Comparison of ENCODE assay signal across 23 mouse cellular contexts in the genomic region with DNA sequence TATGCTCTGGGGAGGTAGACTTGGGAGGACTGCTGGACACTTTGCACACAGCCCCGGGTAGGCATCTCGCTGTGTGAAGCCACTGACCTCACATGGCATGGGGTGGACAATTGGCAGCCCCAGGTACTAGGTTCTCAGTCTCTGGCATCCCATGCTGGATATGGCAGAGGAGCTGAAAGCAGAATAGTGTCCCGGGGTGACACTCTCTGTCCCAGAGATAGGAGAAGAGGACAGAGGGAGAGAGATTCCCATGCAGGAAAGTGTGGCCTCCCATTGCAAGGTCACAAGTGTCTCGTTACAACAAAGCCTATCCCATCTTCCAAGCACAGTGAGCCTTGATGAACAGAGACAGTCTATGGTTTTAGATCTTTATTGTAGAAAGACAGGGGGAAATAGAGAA.
DNase-seq lines count a peak whose midpoint lies in the region; ATAC-seq lines count a peak whose summit lies in the region.
"Had no signal": no experiment of that assay in that cellular context is flagged by ENCODE, and none has a peak within 500 bp of the region (broad histone marks: within the 10 kb centered on the region; RNA-seq: fewer than 3 reads in every experiment).

No protein-coding gene starts in this region.

- no peak overlapping the region for H3K4me2 ChIP-seq in heart, embryonic 16.5 days (ENCODE audit: low read depth, low read length)
- no peak overlapping the region for H3K4me2 ChIP-seq in heart, embryonic 11.5 days
- H3K4me2 ChIP-seq: embryonic facial prominence, embryonic 12.5 days; forebrain, embryonic 13.5 days; forebrain, embryonic 15.5 days had no signal

- H3K27ac ChIP-seq in heart, embryonic 16.5 days (ENCODE audit: low read length), result 0 out of 2 replicates have a peak overlapping the region, but pooled peaks have one; percentile 14
- no peak overlapping the region for H3K27ac ChIP-seq in heart, embryonic 11.5 days (ENCODE audit: low read depth, low read length)
- H3K27ac ChIP-seq: embryonic facial prominence, embryonic 10.5 days; embryonic facial prominence, embryonic 12.5 days; forebrain, embryonic 13.5 days; forebrain, embryonic 15.5 days had no signal

- no peaks in the 10 kb centered on the region for H3K9me3 ChIP-seq in heart, embryonic 16.5 days (replicated peaks; ENCODE audit: control insufficient read depth, low read length)
- H3K9me3 ChIP-seq in heart, embryonic 11.5 days (replicated peaks; ENCODE audit: control insufficient read depth, low read length), result no peaks in the 10 kb centered on the region
- H3K9me3 ChIP-seq: embryonic facial prominence, embryonic 12.5 days; forebrain, embryonic 13.5 days; forebrain, embryonic 15.5 days had no signal

- H3K4me3 ChIP-seq in heart, embryonic 16.5 days (ENCODE audit: low read length), result no peak overlapping the region
- no peak overlapping the region for H3K4me3 ChIP-seq in heart, embryonic 11.5 days (ENCODE audit: low read depth, low read length)
- H3K4me3 ChIP-seq: embryonic facial prominence, embryonic 10.5 days; embryonic facial prominence, embryonic 12.5 days; forebrain, embryonic 13.5 days; forebrain, embryonic 15.5 days had no signal

- intact Hi-C loops in heart, postnatal 10 days (cut with DNase I), result no loop called here
- intact Hi-C loops in heart, postnatal 36 days (cut with DNase I), result no loop called here

- no peaks in the 10 kb centered on the region for H3K36me3 ChIP-seq in heart, embryonic 16.5 days (ENCODE audit: control insufficient read depth, insufficient read depth)
- no peaks in the 10 kb centered on the region for H3K36me3 ChIP-seq in heart, embryonic 11.5 days (ENCODE audit: control insufficient read depth, insufficient read depth, low read length)
- H3K36me3 ChIP-seq: embryonic facial prominence, embryonic 10.5 days; embryonic facial prominence, embryonic 12.5 days; forebrain, embryonic 15.5 days; G1E had no signal

- no peaks in the 10 kb centered on the region for H3K4me1 ChIP-seq in heart, embryonic 16.5 days (ENCODE audit: control insufficient read depth, insufficient read depth, low read length)
- H3K4me1 ChIP-seq in heart, embryonic 11.5 days (ENCODE audit: control insufficient read depth, insufficient read depth, low read length), result no peaks in the 10 kb centered on the region
- H3K4me1 ChIP-seq: embryonic facial prominence, embryonic 10.5 days; embryonic facial prominence, embryonic 12.5 days; forebrain, embryonic 13.5 days; forebrain, embryonic 15.5 days had no signal

- no peak; the same call in 1 of the 2 replicates for ATAC-seq in heart, embryonic 16.5 days (replicated peaks; ENCODE audit: extremely low read depth, insufficient read depth, low FRiP score)
- no peak for ATAC-seq in heart, embryonic 11.5 days (replicated peaks; ENCODE audit: insufficient number of reproducible peaks, low FRiP score, low TSS enrichment)
- ATAC-seq: activated CD4-positive, CD25-positive, alpha-beta regulatory T cell, adult 4 months; CD4-positive, CD25-positive, alpha-beta regulatory T cell, adult 4 months; forebrain, embryonic 13.5 days; forebrain, embryonic 15.5 days; Patski had no signal

- H3K9ac ChIP-seq in heart, embryonic 16.5 days (ENCODE audit: low read length), result no peak overlapping the region
- no peak overlapping the region for H3K9ac ChIP-seq in heart, embryonic 11.5 days (ENCODE audit: low read depth, low read length)
- H3K9ac ChIP-seq: embryonic facial prominence, embryonic 12.5 days; forebrain, embryonic 13.5 days; forebrain, embryonic 15.5 days had no signal

- H3K27me3 ChIP-seq in heart, embryonic 16.5 days (ENCODE audit: control insufficient read depth, insufficient read depth, low read length), result no peaks in the 10 kb centered on the region
- H3K27me3 ChIP-seq in heart, embryonic 11.5 days (ENCODE audit: control insufficient read depth, insufficient read depth, low read length), result no peaks in the 10 kb centered on the region
- H3K27me3 ChIP-seq: CH12.LX; embryonic facial prominence, embryonic 12.5 days; forebrain, embryonic 13.5 days; forebrain, embryonic 15.5 days; Patski had no signal

- 56% methylated on average over 4 of the region's 4 CpGs for WGBS in heart, embryonic 16.5 days
- WGBS in heart, embryonic 11.5 days (ENCODE audit: insufficient replicate concordance), result 58% methylated on average over 4 of the region's 4 CpGs

- DNase-seq in heart, adult 11 months, result peak; percentile 66
- no peak for DNase-seq in heart, postnatal 10 days
- no peak for DNase-seq in heart, postnatal 36 days
- DNase-seq in heart, postnatal 4 days, result peak; percentile 2
- DNase-seq: adrenal gland, adult 8-10 months; adrenal gland, postnatal 14 days; adrenal gland, postnatal 36 days; B cell, adult 2 months; cerebellum, adult 11-12 months; cerebellum, adult 2 months; cerebellum, adult 9-10 months; cerebellum, postnatal 25 days had no signal

Comparison
In these comparisons a context has a peak if more than half of its experiments do, and no peak if none do; other contexts are left out.
1. DNase-seq: peak in heart, adult 11 months (single experiment) and heart, postnatal 4 days (single experiment); none in heart, postnatal 10 days (0 of 2) and heart, postnatal 36 days (0 of 2).